ENCODE assay signal across 10 mouse cellular contexts in genomic region chr19:47019326-47019725, GRCm38 (mm10). TPM values are rescaled to one million over a fixed set of nuclear protein-coding genes. Genes with fewer than 3 reads are reported as not detected.
DNase-seq lines count a peak whose midpoint lies in the region; ATAC-seq and TF ChIP-seq lines count a peak whose summit lies in the region.
"Had no signal": no experiment of that assay in that cellular context is flagged by ENCODE, and none has a peak within 500 bp of the region (broad histone marks: within the 10 kb centered on the region; RNA-seq: fewer than 3 reads in every experiment).

No protein-coding gene starts in this region.

- DNase-seq in ES-E14 (ENCODE audit: low read depth, low spot score) = no peak
- peak; percentile 53 for DNase-seq in embryo, embryonic 10.5 days (ENCODE audit: low spot score)
- DNase-seq in forelimb bud, embryonic 11.5 days (ENCODE audit: low read depth, low spot score) = peak; percentile 21
- no peak for DNase-seq in kidney, postnatal 14 days
- DNase-seq in layer of hippocampus, postnatal 25 days (ENCODE audit: extremely low spot score in 1 of 2, low spot score in 1 of 2) = no peak

- H3K4me1 ChIP-seq in ES-E14 (ENCODE audit: control insufficient read depth in 2 of 2, insufficient read depth in 2 of 2, low read length in 2 of 2, poor library complexity in 1 of 2) = peaks cover 6 to 8% of the 10 kb centered on the region in 2 experiments
- H3K4me1 ChIP-seq in midbrain, embryonic 16.5 days (ENCODE audit: control insufficient read depth, insufficient read depth, low read length) = peaks cover 12% of the 10 kb centered on the region
- H3K4me1 ChIP-seq in kidney, embryonic 14.5 days (ENCODE audit: control insufficient read depth, insufficient read depth, low read length) = peaks cover 6% of the 10 kb centered on the region

- in situ Hi-C loops in ES-E14 (cut with MboI; ENCODE audit: low sequenced_read_pairs in 2 of 2, unreplicated experiment in 2 of 2) = no loop called here

- peak overlapping the region; percentile 65 for H3K9ac ChIP-seq in ES-E14 (ENCODE audit: insufficient read depth, low read depth, low read length, poor library complexity, severe bottlenecking)
- peak overlapping the region; percentile 75 for H3K9ac ChIP-seq in midbrain, embryonic 16.5 days (ENCODE audit: low read depth, low read length)
- H3K9ac ChIP-seq in kidney, embryonic 14.5 days (ENCODE audit: low read depth, low read length) = no peak overlapping the region
- H3K9ac ChIP-seq: liver, embryonic 15.5 days had no signal

- peak overlapping the region; percentile 84 for H3K27ac ChIP-seq in ES-E14 (ENCODE audit: insufficient read depth, low read depth, low read length, poor library complexity, severe bottlenecking)
- peak overlapping the region; percentile 70 for H3K27ac ChIP-seq in midbrain, embryonic 16.5 days (ENCODE audit: low read length)
- no peak overlapping the region for H3K27ac ChIP-seq in kidney, embryonic 14.5 days (ENCODE audit: low read depth, low read length)
- H3K27ac ChIP-seq: liver, embryonic 15.5 days had no signal

- H3K27me3 ChIP-seq in midbrain, embryonic 16.5 days (ENCODE audit: control insufficient read depth, insufficient read depth, low read depth, low read length) = no peaks in the 10 kb centered on the region
- peaks cover 33% of the 10 kb centered on the region for H3K27me3 ChIP-seq in kidney, embryonic 14.5 days (ENCODE audit: control insufficient read depth, insufficient read depth, low read length)

- peak overlapping the region; percentile 50 to 64 for H3K4me3 ChIP-seq in ES-E14 (ENCODE audit: insufficient read depth in 1 of 2, low read depth in 1 of 2, low read length in 2 of 2, poor library complexity in 1 of 2, severe bottlenecking in 1 of 2)
- peak overlapping the region; percentile 45 for H3K4me3 ChIP-seq in midbrain, embryonic 16.5 days (ENCODE audit: low read depth, low read length)
- no peak overlapping the region for H3K4me3 ChIP-seq in kidney, embryonic 14.5 days (ENCODE audit: low read length)
- H3K4me3 ChIP-seq: liver, embryonic 15.5 days had no signal

- H3K9me3 ChIP-seq in ES-E14 (ENCODE audit: control insufficient read depth, insufficient read depth, low read depth, low read length) = no peaks in the 10 kb centered on the region
- H3K9me3 ChIP-seq in midbrain, embryonic 16.5 days (replicated peaks; ENCODE audit: control insufficient read depth, low read length, poor library complexity, severe bottlenecking) = no peaks in the 10 kb centered on the region
- H3K9me3 ChIP-seq in kidney, embryonic 14.5 days (ENCODE audit: control insufficient read depth, low read length) = no peaks in the 10 kb centered on the region
- H3K9me3 ChIP-seq: liver, embryonic 15.5 days had no signal

- peak overlapping the region; percentile 82 for H3K4me2 ChIP-seq in midbrain, embryonic 16.5 days (ENCODE audit: low read length)
- H3K4me2 ChIP-seq in kidney, embryonic 14.5 days (replicated peaks; ENCODE audit: low read depth, low read length) = no peak overlapping the region
- H3K4me2 ChIP-seq: liver, embryonic 15.5 days had no signal

- ATAC-seq in midbrain, embryonic 16.5 days = no peak
- no peak; the same call in 1 of the 2 replicates for ATAC-seq in kidney, embryonic 14.5 days (ENCODE audit: low FRiP score, low TSS enrichment)

- 11% methylated on average over 6 of the region's 6 CpGs for WGBS in midbrain, embryonic 16.5 days
- WGBS in kidney, embryonic 14.5 days = 22% methylated on average over 6 of the region's 6 CpGs

- peaks cover 13% of the 10 kb centered on the region; the same call in 1 of the 2 replicates for H3K36me3 ChIP-seq in ES-E14 (ENCODE audit: control insufficient read depth, insufficient read depth, low read length, poor library complexity, severe bottlenecking)
- peaks cover 27% of the 10 kb centered on the region for H3K36me3 ChIP-seq in midbrain, embryonic 16.5 days (ENCODE audit: control insufficient read depth, insufficient read depth, low read length)
- H3K36me3 ChIP-seq in kidney, embryonic 14.5 days (ENCODE audit: control insufficient read depth, insufficient read depth, low read length) = no peaks in the 10 kb centered on the region
- H3K36me3 ChIP-seq: G1E; liver, embryonic 15.5 days had no signal

TF ChIP-seq in ES-E14, 5 proteins besides CTCF, POLR2A, EP300 and RAD21:
- TF ChIP-seq MAFK (IDR thresholded peaks at IDR 0.05; ENCODE audit: insufficient read depth, low read depth, low read length) = no peak
- TF ChIP-seq CHD2 (IDR thresholded peaks at IDR 0.05; ENCODE audit: low read depth, low read length) = 0 out of 2 replicates have a peak, but pooled peaks have one; percentile 41

RNA-seq across cellular contexts. Expression of gene Nt5c2, which starts 4.4 kb away (rescaled TPM):
- total RNA-seq in ES-E14 (2012; rRNA removed) = 26.9 and 27.0 TPM in 2 replicates
- 85.7 and 93.4 TPM in 2 replicates for polyA plus RNA-seq in midbrain, embryonic 16.5 days (2015; fragmentation: Nextera tagmentation; extraction: Ambion mirVana)
- 61.5 and 80.2 TPM in 2 replicates for polyA plus RNA-seq in kidney, embryonic 14.5 days (2014; fragmentation: Nextera tagmentation; extraction: Ambion mirVana)
- total RNA-seq in layer of hippocampus, postnatal 25 days (2021) = 10 to 100 TPM; 70.7 to 71.1 TPM

RNA-seq across cellular contexts. Expression of gene Ina, which starts 4.8 kb away (rescaled TPM):
- 9.8 and 18.4 TPM in 2 replicates for total RNA-seq in ES-E14 (2012; rRNA removed)
- polyA plus RNA-seq in midbrain, embryonic 16.5 days (2015; fragmentation: Nextera tagmentation; extraction: Ambion mirVana) = 424 and 528 TPM in 2 replicates
- 0.31 and 0.41 TPM in 2 replicates for polyA plus RNA-seq in kidney, embryonic 14.5 days (2014; fragmentation: Nextera tagmentation; extraction: Ambion mirVana)
- total RNA-seq in layer of hippocampus, postnatal 25 days (2021) = 100 to 1,000 TPM; 178 to 189 TPM
- polyA plus RNA-seq: G1E; heart, postnatal 0 days had no signal

RNA-seq across cellular contexts. Expression of gene Pcgf6, which starts 31.4 kb away (rescaled TPM):
- 34.0 and 40.2 TPM in 2 replicates for total RNA-seq in ES-E14 (2012; rRNA removed)
- 33.9 and 35.1 TPM in 2 replicates for polyA plus RNA-seq in midbrain, embryonic 16.5 days (2015; fragmentation: Nextera tagmentation; extraction: Ambion mirVana)
- 36.4 and 37.1 TPM in 2 replicates for polyA plus RNA-seq in kidney, embryonic 14.5 days (2014; fragmentation: Nextera tagmentation; extraction: Ambion mirVana)
- 10 to 100 TPM; 14.5 to 20.2 TPM for total RNA-seq in layer of hippocampus, postnatal 25 days (2021)

RNA-seq across cellular contexts. Expression of gene Taf5, which starts 48.2 kb away (rescaled TPM):
- 17.1 and 19.2 TPM in 2 replicates for total RNA-seq in ES-E14 (2012; rRNA removed)
- 4.7 and 5.1 TPM in 2 replicates for polyA plus RNA-seq in midbrain, embryonic 16.5 days (2015; fragmentation: Nextera tagmentation; extraction: Ambion mirVana)
- 9.6 and 10.6 TPM in 2 replicates for polyA plus RNA-seq in kidney, embryonic 14.5 days (2014; fragmentation: Nextera tagmentation; extraction: Ambion mirVana)
- total RNA-seq in layer of hippocampus, postnatal 25 days (2021) = 1 to 10 TPM; 6.0 to 7.2 TPM

Comparison
In these comparisons a context has a peak if more than half of its experiments do, and no peak if none do; other contexts are left out.
1. DNase-seq: peak in embryo, embryonic 10.5 days (single experiment) and forelimb bud, embryonic 11.5 days (single experiment); none in ES-E14 (single experiment), kidney, postnatal 14 days (single experiment) and layer of hippocampus, postnatal 25 days (0 of 2).